Mouse (Mus musculus) MEL (cell line): Measurements from ENCODE around the gene Olfr43.

Experiments
- CTCF ChIP-seq, 3 experiments: IDR thresholded peaks in 2 of 3; conservative IDR thresholded peaks in 1 of 3; 2 replicates each; pipeline ENCODE4 v1.5.1; 2011 to 2012; ENCODE audit warnings: low read length in 3 of 3, low read depth in 2 of 3, mild to moderate bottlenecking in 2 of 3, improper control_type of control experiment in 1 of 3, inconsistent platforms in 1 of 3, mixed read lengths in 1 of 3, moderate library complexity in 1 of 3; ENCODE audit not compliant: control insufficient read depth in 1 of 3, insufficient read depth in 1 of 3, poor library complexity in 1 of 3, severe bottlenecking in 1 of 3
- EP300 ChIP-seq, 2 experiments: IDR thresholded peaks; 2 replicates each; pipeline ENCODE4 v1.6.1; 2011; ENCODE audit warnings: improper control_type of control experiment in 2 of 2, low read length in 2 of 2, low read depth in 1 of 2, mild to moderate bottlenecking in 1 of 2
- ETS1 ChIP-seq: IDR thresholded peaks from 2 replicates; pipeline ENCODE4 v1.6.1; 2012; ENCODE audit warnings: low read depth, mild to moderate bottlenecking, inconsistent platforms, low read length, improper control_type of control experiment, moderate library complexity
- GATA1 ChIP-seq: IDR thresholded peaks from 2 replicates; pipeline ENCODE4 v1.6.1; 2011; ENCODE audit warnings: low read depth, low read length, improper control_type of control experiment
- HCFC1 ChIP-seq: IDR thresholded peaks from 2 replicates; pipeline ENCODE4 v1.6.1; 2012; ENCODE audit warnings: low read depth, mild to moderate bottlenecking, inconsistent platforms, low read length, improper control_type of control experiment, moderate library complexity
- MXI1 ChIP-seq: IDR thresholded peaks from 2 replicates; pipeline ENCODE4 v1.6.1; 2011; ENCODE audit warnings: mild to moderate bottlenecking, low read depth, low read length, improper control_type of control experiment
- POLR2AphosphoS2 ChIP-seq: IDR thresholded peaks from 2 replicates; pipeline ENCODE4 v1.6.1; 2011; ENCODE audit warnings: low read length, improper control_type of control experiment

DNA sequence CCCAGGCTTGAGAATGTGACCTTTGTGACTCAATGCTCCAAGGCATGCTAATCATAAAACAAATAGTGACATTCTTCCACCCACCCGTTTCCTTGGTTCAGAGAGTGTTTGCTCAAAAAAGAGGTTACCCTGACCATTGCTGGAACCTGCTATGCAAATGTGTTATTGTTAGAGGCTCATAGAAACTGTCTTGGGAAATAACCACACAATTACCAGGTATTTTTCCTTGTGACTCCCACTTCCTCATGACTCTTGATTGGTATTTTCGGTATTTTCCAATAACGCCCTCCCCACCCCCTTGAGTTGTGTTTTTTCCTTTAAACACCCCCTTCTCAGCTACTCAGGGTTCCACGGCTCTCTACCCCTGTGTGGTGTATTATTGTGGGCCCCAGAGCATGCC lies 27.4 kb downstream of the Olfr43 start:
- TF ChIP-seq CTCF (IDR thresholded peaks at IDR 0.05 in 2 of 3, conservative IDR thresholded peaks at IDR 0.05 in 1 of 3; ENCODE audit: control insufficient read depth in 1 of 3, insufficient read depth in 1 of 3, low read depth in 2 of 3, low read length in 3 of 3, poor library complexity in 1 of 3, severe bottlenecking in 1 of 3): no peak
- TF ChIP-seq HCFC1: no peak
- TF ChIP-seq POLR2AphosphoS2: no peak
- no peak for TF ChIP-seq ETS1
- no peak for TF ChIP-seq MXI1
- no peak for TF ChIP-seq GATA1
- no peak for TF ChIP-seq EP300 (IDR thresholded peaks at IDR 0.05; ENCODE audit: low read depth in 1 of 2, low read length in 2 of 2)
